Mouse (Mus musculus) stomach, postnatal 0 days (tissue): ENCODE measurements around the gene Pdcd11.

Experiments used
- CTCF ChIP-seq: IDR thresholded peaks from 2 replicates; pipeline ENCODE4 v1.5.1; 2016; ENCODE audit warnings: antibody characterized with exemption, low read depth, mild to moderate bottlenecking, moderate library complexity
- EP300 ChIP-seq: optimal IDR thresholded peaks from 2 replicates; pipeline ENCODE3; 2016; ENCODE audit warnings: antibody characterized with exemption

GRCm38 (mm10) chr19:47104641-47105271, 14.2 kb downstream of the Pdcd11 start:
- TF ChIP-seq CTCF (no peak), EP300 (no peak)
